Mouse (Mus musculus) forebrain, postnatal 0 days (tissue): ENCODE results near the gene Isy1. TPM values are rescaled to one million over a fixed set of nuclear protein-coding genes. Genes with fewer than 3 reads are reported as not detected.
A peak's percentile ranks its signal among the peaks of the same experiment; 100 is the strongest.

Experiments
- ATAC-seq: fragments of 200-750 bp; cut with Nextera tagmentation; 2 replicates; pipeline ENCODE4 v1.8.0; 2017; ENCODE audit warnings: mild to moderate bottlenecking, moderate library complexity
- DNase-seq: peaks from one replicate; pipeline ENCODE4 v3.0.0-alpha.2; 2015
- H3K27ac ChIP-seq: fragments of 300-500 bp; sonication (generic); 2 replicates; pipeline ENCODE4 v1.5.1; 2014; ENCODE audit warnings: low read depth, mild to moderate bottlenecking, antibody characterized with exemption, low read length, moderate library complexity, mixed read lengths
- H3K27me3 ChIP-seq: fragments of 300-500 bp; sonication (generic); 2 replicates; pipeline ENCODE4 v1.6.1; 2014; ENCODE audit warnings: mild to moderate bottlenecking, low read length, mixed read lengths; ENCODE audit not compliant: insufficient read depth
- H3K36me3 ChIP-seq: fragments of 300-500 bp; sonication (generic); 2 replicates; pipeline ENCODE4 v1.6.1; 2014; ENCODE audit warnings: mild to moderate bottlenecking, moderate library complexity; ENCODE audit not compliant: insufficient read depth
- H3K4me1 ChIP-seq: fragments of 300-500 bp; sonication (generic); 2 replicates; pipeline ENCODE4 v1.6.1; 2014; ENCODE audit warnings: antibody characterized with exemption; ENCODE audit not compliant: insufficient read depth
- H3K4me2 ChIP-seq: fragments of 300-500 bp; sonication (generic); 2 replicates; pipeline ENCODE4 v1.6.1; 2014; ENCODE audit warnings: low read depth, mild to moderate bottlenecking, moderate library complexity
- H3K4me3 ChIP-seq: fragments of 300-500 bp; sonication (generic); 2 replicates; pipeline ENCODE4 v1.5.1; 2014; ENCODE audit warnings: low read depth, low read length, mixed read lengths
- H3K9ac ChIP-seq: fragments of 300-500 bp; sonication (generic); 2 replicates; pipeline ENCODE4 v1.6.1; 2014; ENCODE audit warnings: mild to moderate bottlenecking
- H3K9me3 ChIP-seq: fragments of 300-500 bp; sonication (generic); 2 replicates; pipeline ENCODE4 v1.6.1; 2016; ENCODE audit warnings: low read length
- CTCF ChIP-seq: sonication (generic); IDR thresholded peaks from 2 replicates; pipeline ENCODE4 v1.5.1; 2016; ENCODE audit warnings: antibody characterized with exemption, control low read depth, low read depth
- WGBS: fragments of 180-500 bp; shearing (Covaris S2); extraction: QIAGEN DNeasy Blood & Tissue Kit; methylation state at CpG from one replicate; pipeline ENCODE4 v1.1.7; 2014; 5-methylcytosine and 5-hydroxymethylcytosine counted together
- polyA plus RNA-seq: library from polyadenylated mRNA; unstranded; fragments of >200 nt; fragmentation: Nextera tagmentation; extraction: Ambion mirVana; gene quantifications from 2 replicates; pipeline ENCODE4 v1.2.1, GENCODE M21; 2015
- total RNA-seq: library from RNA; depleted of rRNA; stranded (reverse); fragments of >200 nt; gene quantifications from 2 replicates; pipeline ENCODE4 v1.2.3, GENCODE M21; 2014; rRNA removed

Gene Isy1
- total RNA-seq (30.1 and 31.5 TPM in 2 replicates), polyA plus RNA-seq (28.2 and 28.5 TPM in 2 replicates)

GRCm38 (mm10) chr6:87838551-87839197 lies at the start of gene Isy1:
Gene Isy1, minus strand, starts transcription at chr6:87838798.
- no peaks in the 10 kb centered on the region for H3K27me3 ChIP-seq
- 0 out of 2 replicates have a peak, but pooled peaks have one; percentile 23 for TF ChIP-seq CTCF
- H3K9me3 ChIP-seq: no peaks in the 10 kb centered on the region
- peak within 1 kb of the TSS; percentile 90 for H3K27ac ChIP-seq
- H3K4me2 ChIP-seq: peak within 1 kb of the TSS; percentile 64
- DNase-seq: peak; percentile 98
- under 1% methylated on average over 46 of the region's 46 CpGs for WGBS
- 0 out of 2 replicates have a peak, but pooled peaks cover 3% of the 10 kb centered on the region for H3K4me1 ChIP-seq
- peak within 1 kb of the TSS; percentile 73 for H3K4me3 ChIP-seq
- peak within 1 kb of the TSS; percentile 84 for H3K9ac ChIP-seq
- peak; percentile 99 for ATAC-seq
- peaks cover 39% of the 10 kb centered on the region for H3K36me3 ChIP-seq

- Histone ChIP-seq H3K4me3 (peak within 1 kb of the TSS; percentile 62), H3K27ac (peak within 1 kb of the TSS; percentile 81), H3K4me2 (peak within 1 kb of the TSS; percentile 66), H3K36me3 (peaks cover 32% of the 10 kb centered on the region), H3K9ac (peak within 1 kb of the TSS; percentile 76), H3K9me3 (no peaks in the 10 kb centered on the region), H3K27me3 (no peaks in the 10 kb centered on the region), H3K4me1 (peaks cover 4% of the 10 kb centered on the region; the same call in 1 of the 2 replicates)
- 2% methylated on average over 31 of the region's 31 CpGs for WGBS
- peak; percentile 92 for TF ChIP-seq CTCF
- peak; percentile 99 for DNase-seq
- peak; percentile 95 for ATAC-seq
Measured at GRCm38 (mm10) chr6:87887594-87888233, 49.1 kb upstream of the Isy1 start, which contains the start of gene Copg1. Gene Copg1, plus strand, starts transcription at chr6:87887814.

DNA sequence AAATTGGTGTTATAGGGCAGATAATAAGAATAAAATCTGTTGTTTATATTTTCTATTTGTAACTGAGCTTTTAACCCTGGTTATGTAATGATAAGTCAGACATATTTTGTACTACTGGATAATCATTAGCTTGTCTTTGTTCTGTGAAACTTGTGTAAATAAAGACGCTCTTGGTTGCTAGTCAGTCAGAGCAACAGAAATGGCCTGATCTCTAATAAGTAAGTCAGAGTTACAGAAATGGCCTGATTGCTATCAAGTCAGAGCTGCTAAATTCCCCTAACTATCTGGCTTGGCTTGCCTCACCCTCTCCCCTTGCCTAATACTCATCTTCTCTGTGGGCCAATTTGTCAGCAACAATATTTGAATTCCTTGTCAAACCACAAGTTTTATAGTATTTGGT lies 48.1 kb upstream of the Isy1 start:
- no peak for ATAC-seq
- WGBS: 91% methylated on average over 1 of the region's 1 CpGs
- TF ChIP-seq CTCF: no peak
- Histone ChIP-seq H3K4me3 (no peak overlapping the region), H3K4me1 (peaks cover 4% of the 10 kb centered on the region; the same call in 1 of the 2 replicates), H3K4me2 (no peak overlapping the region), H3K36me3 (peaks cover 22% of the 10 kb centered on the region), H3K9me3 (no peaks in the 10 kb centered on the region), H3K9ac (no peak overlapping the region), H3K27me3 (no peaks in the 10 kb centered on the region), H3K27ac (no peak overlapping the region)
- no peak for DNase-seq

DNA sequence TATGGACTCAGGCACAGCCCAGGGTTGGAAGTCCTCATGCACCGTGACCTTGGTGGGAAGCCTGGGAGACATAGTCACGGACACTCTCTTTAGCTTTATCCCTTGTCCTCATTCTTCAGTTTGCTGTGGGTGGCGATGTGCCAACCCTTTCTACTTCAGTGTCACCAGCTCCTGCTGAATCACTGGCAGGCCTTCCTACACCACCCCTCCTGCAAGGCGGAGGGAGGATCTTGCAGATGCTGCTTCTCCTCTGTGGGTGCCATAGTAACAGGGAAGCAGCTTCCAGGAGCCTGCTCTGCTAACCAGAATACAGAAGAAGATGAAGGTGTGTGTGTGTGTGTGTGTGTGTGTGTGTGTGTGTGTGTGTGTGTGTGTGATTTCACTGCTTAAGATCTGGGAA lies 44.2 kb upstream of the Isy1 start:
- no peaks in the 10 kb centered on the region for H3K27me3 ChIP-seq

GRCm38 (mm10) chr6:87882221-87882620 lies 43.6 kb upstream of the Isy1 start:
- no peak for TF ChIP-seq CTCF
- ATAC-seq (no peak), DNase-seq (no peak)
- 75% methylated on average over 3 of the region's 3 CpGs for WGBS
- no peaks in the 10 kb centered on the region for H3K36me3 ChIP-seq
- no peak overlapping the region for H3K4me3 ChIP-seq
- no peaks in the 10 kb centered on the region for H3K4me1 ChIP-seq
- no peaks in the 10 kb centered on the region for H3K27me3 ChIP-seq
- no peak overlapping the region for H3K4me2 ChIP-seq
- H3K9me3 ChIP-seq: no peaks in the 10 kb centered on the region
- no peak overlapping the region for H3K27ac ChIP-seq
- H3K9ac ChIP-seq: no peak overlapping the region

More for the DNA sequence above, 44.2 kb upstream of the Isy1 start:
- no peaks in the 10 kb centered on the region for H3K9me3 ChIP-seq
- no peak for TF ChIP-seq CTCF
- H3K27ac ChIP-seq: peak overlapping the region; percentile 69
- peak; percentile 89 for ATAC-seq
- H3K4me1 ChIP-seq: no peaks in the 10 kb centered on the region
- H3K4me3 ChIP-seq: no peak overlapping the region
- H3K9ac ChIP-seq: no peak overlapping the region
- DNase-seq: peak; percentile 62
- 35% methylated on average over 4 of the region's 4 CpGs for WGBS
- no peak overlapping the region for H3K4me2 ChIP-seq
- H3K36me3 ChIP-seq: no peaks in the 10 kb centered on the region

DNA sequence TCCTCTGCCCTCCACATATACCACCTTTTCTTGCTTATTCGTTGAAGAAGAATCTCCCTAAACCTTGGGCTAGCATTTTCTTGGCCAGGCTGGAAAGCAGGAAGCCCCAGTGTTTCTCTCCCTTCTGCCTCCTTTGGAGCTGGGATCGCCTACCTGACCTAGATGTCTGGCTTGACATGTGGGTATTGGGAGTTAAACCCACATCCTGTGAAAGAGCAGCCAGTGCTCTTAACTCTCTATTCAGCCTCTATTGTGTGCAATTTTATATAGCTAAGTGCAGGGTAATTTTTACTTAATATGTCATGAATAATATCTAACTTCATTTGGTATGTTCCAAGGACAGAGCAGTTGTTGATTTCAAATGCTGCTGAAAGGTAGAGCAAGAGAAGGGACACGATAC lies 41.0 kb upstream of the Isy1 start:
- no peak for TF ChIP-seq CTCF
- Histone ChIP-seq H3K4me1 (no peaks in the 10 kb centered on the region), H3K27ac (no peak overlapping the region), H3K36me3 (no peaks in the 10 kb centered on the region), H3K4me2 (no peak overlapping the region), H3K4me3 (no peak overlapping the region), H3K9ac (no peak overlapping the region), H3K9me3 (no peaks in the 10 kb centered on the region), H3K27me3 (no peaks in the 10 kb centered on the region)
- ATAC-seq (no peak), DNase-seq (no peak)
- 65% methylated on average over 3 of the region's 3 CpGs for WGBS

DNA sequence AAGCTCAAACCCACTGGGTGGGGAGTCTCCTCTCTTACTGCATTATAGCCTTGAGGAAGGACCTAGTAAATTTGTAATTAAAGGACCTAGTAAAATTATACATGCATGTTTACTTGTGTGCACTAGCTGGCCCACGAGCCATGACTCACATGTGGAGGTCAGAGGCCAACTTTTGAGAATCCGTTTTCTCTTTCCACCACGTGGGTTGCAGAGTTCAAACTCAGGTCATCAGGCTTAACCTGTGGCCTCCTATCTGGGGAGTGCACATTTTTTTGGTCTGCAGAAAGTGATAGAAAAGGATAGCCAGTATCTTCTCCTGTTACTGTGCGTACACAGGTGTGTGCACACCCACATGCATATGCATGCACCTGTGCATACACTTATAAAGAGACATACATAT lies 40.4 kb upstream of the Isy1 start:
- Histone ChIP-seq H3K27ac (no peak overlapping the region), H3K9me3 (no peaks in the 10 kb centered on the region), H3K36me3 (no peaks in the 10 kb centered on the region), H3K27me3 (no peaks in the 10 kb centered on the region), H3K4me2 (no peak overlapping the region), H3K9ac (no peak overlapping the region), H3K4me1 (no peaks in the 10 kb centered on the region), H3K4me3 (no peak overlapping the region)
- WGBS: 60% methylated on average over 4 of the region's 4 CpGs
- ATAC-seq: no peak
- TF ChIP-seq CTCF: no peak
- DNase-seq: no peak
